Mouse (Mus musculus): ENCODE results near the gene Bloc1s3.

DNA sequence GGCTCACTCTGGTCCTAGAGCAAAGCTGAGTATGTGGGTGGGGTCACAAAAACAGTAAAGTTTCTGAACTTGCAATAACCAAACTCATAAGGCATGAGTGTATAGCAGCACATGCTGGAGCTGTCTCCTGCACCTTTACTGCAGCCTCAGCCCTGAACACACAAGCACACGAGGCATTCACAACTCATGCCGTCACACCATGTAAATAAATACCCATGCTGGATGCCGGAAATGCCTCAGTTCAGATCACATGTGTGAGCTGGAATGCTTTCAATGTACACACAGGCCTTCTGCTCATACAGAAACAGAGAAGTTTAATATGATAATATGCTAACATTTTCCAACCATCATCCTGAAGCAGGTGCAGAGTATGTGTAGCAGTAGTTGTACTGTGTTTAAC lies 37.8 kb upstream of the Bloc1s3 start:
- no peak for TF ChIP-seq TCF12 (IDR thresholded peaks at IDR 0.05; ENCODE audit: insufficient read depth, poor library complexity, severe bottlenecking)
- TF ChIP-seq POLR2A (IDR thresholded peaks at IDR 0.05; ENCODE audit: insufficient read length, low read depth): no peak
- no peak for TF ChIP-seq POLR2AphosphoS2 (IDR thresholded peaks at IDR 0.05; ENCODE audit: insufficient read length, low read depth)
- no peak for TF ChIP-seq MYOD1 (IDR thresholded peaks at IDR 0.05; ENCODE audit: control insufficient read depth in 1 of 3, insufficient read length in 2 of 3, low read depth in 2 of 3)
- no peak for TF ChIP-seq USF1 (IDR thresholded peaks at IDR 0.05; ENCODE audit: low read depth)
- TF ChIP-seq E2F4 (IDR thresholded peaks at IDR 0.05; ENCODE audit: insufficient read depth): no peak
- TF ChIP-seq TCF3 (IDR thresholded peaks at IDR 0.05; ENCODE audit: insufficient read length, low read depth): no peak
- no peak for TF ChIP-seq MAX (IDR thresholded peaks at IDR 0.05; ENCODE audit: low read depth)
- no peak for TF ChIP-seq SRF (IDR thresholded peaks at IDR 0.05; ENCODE audit: control insufficient read depth, insufficient read length, low read depth)
- no peak for TF ChIP-seq REST (IDR thresholded peaks at IDR 0.05; ENCODE audit: insufficient read depth, insufficient read length)
- TF ChIP-seq MYOG (IDR thresholded peaks at IDR 0.05; ENCODE audit: control insufficient read depth in 1 of 3, insufficient read depth in 1 of 3, insufficient read length in 2 of 3, low read depth in 2 of 3): no peak
